Mouse (Mus musculus) lung, postnatal 14 days (tissue): Measurements from ENCODE around the gene Zbtb2.
A peak's percentile ranks its signal among the peaks of the same experiment; 100 is the strongest.
"Not testable (repeated sequence)": the region's sequence is repeated elsewhere in the genome, so short reads cannot be mapped to it uniquely, and the experiment has no call there.

Experiments
- DNase-seq: peaks from one replicate; pipeline ENCODE4 v3.0.0; 2021

The Zbtb2 gene

GRCm38 (mm10) chr10:4387701-4388383, at the start of gene Zbtb2:
Gene Zbtb2 (minus strand): TSS chr10:4388108.
- peak; percentile 59 for DNase-seq

GRCm38 (mm10) chr10:4435416-4435815, 47.5 kb upstream of the Zbtb2 start:
- DNase-seq, result no peak

GRCm38 (mm10) chr10:4433871-4434270, 46.0 kb upstream of the Zbtb2 start:
- DNase-seq, result not testable (repeated sequence)

- DNase-seq, result no peak
Observed at GRCm38 (mm10) chr10:4432996-4433755, 45.3 kb upstream of the Zbtb2 start.

GRCm38 (mm10) chr10:4432123-4432931, 44.4 kb upstream of the Zbtb2 start, which contains the start of the genes Rmnd1 and Armt1:
Gene Rmnd1 (minus strand): TSS chr10:4432388.
Gene Armt1 (plus strand): TSS chr10:4432467.
- peak; percentile 94 for DNase-seq

GRCm38 (mm10) chr10:4431746-4432122, 43.8 kb upstream of the Zbtb2 start:
- DNase-seq, result no peak

GRCm38 (mm10) chr10:4430826-4431225, 42.9 kb upstream of the Zbtb2 start:
- peak; percentile 13 for DNase-seq

GRCm38 (mm10) chr10:4430399-4430798, 42.5 kb upstream of the Zbtb2 start:
- peak; percentile 5 for DNase-seq

GRCm38 (mm10) chr10:4425245-4425644, 37.3 kb upstream of the Zbtb2 start:
- peak; percentile 21 for DNase-seq

GRCm38 (mm10) chr10:4407191-4407590, 19.3 kb upstream of the Zbtb2 start:
- DNase-seq, result no peak

- no peak for DNase-seq
Observed at GRCm38 (mm10) chr10:4405511-4405910, 17.6 kb upstream of the Zbtb2 start.

- peak; percentile 69 for DNase-seq
Observed at GRCm38 (mm10) chr10:4404895-4405491, 17.1 kb upstream of the Zbtb2 start.

- DNase-seq, result no peak
Observed at GRCm38 (mm10) chr10:4398058-4398457, 10.2 kb upstream of the Zbtb2 start.

- no peak for DNase-seq
Observed at GRCm38 (mm10) chr10:4395321-4395720, 7.4 kb upstream of the Zbtb2 start.

- peak; percentile 39 for DNase-seq
Observed at GRCm38 (mm10) chr10:4391851-4392250, 3.9 kb upstream of the Zbtb2 start.

- DNase-seq, result no peak
Observed at GRCm38 (mm10) chr10:4391076-4391475, 3.2 kb upstream of the Zbtb2 start.

- DNase-seq, result no peak
Observed at GRCm38 (mm10) chr10:4390550-4390949, 2.6 kb upstream of the Zbtb2 start.

GRCm38 (mm10) chr10:4389461-4390112, 1.7 kb upstream of the Zbtb2 start:
- DNase-seq, result no peak

- no peak for DNase-seq
Observed at GRCm38 (mm10) chr10:4389036-4389435, 1.1 kb upstream of the Zbtb2 start.

GRCm38 (mm10) chr10:4388384-4388745, 457 bp upstream of the Zbtb2 start:
- DNase-seq, result peak; percentile 23

- DNase-seq, result peak; percentile 95
Observed at GRCm38 (mm10) chr10:4386609-4387591, 1.0 kb downstream of the Zbtb2 start.
